Mouse (Mus musculus): Measurements from ENCODE around the gene Gm49378.

Gene Gm49378

DNA sequence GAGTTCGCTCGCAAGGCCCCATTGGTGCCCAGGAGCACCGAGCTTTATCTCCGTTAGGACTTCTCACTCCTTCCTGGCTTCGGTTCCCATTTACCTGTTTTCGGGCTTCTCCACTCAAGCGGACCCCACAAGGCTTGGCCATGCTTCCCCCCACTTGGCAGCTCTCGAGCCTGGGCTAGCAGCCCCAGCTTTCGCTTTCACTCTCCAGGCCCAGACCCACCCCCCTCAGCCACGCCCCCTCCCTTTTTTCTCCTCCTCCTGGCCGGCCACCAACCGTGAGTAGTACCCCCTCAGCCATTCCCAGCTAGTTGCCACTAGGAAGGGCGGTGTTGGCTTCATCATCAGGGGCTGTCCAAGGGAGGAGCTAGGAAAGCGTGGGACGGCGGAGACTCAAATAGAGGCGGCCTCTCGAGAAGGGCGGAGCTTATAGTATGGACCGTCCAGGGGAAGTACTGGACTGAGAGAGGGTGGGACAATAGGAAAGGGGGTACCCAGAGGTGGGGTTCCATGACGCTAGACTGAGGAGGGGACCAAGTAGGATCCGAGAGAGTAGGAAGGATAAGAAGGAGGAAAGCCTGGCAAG lies 46.9 kb downstream of the Gm49378 start, which contains the start of gene Psme2:
Psme2 (minus strand) TSS at position 366 of the 583 bp plus-strand sequence.
- DNase-seq (ENCODE audit: low spot score in 2 of 2) = peak; percentile 98 to 99

GRCm38 (mm10) chr14:55589771-55590448 lies 47.8 kb downstream of the Gm49378 start:
- no peak for DNase-seq (ENCODE audit: low spot score in 2 of 2)

DNA sequence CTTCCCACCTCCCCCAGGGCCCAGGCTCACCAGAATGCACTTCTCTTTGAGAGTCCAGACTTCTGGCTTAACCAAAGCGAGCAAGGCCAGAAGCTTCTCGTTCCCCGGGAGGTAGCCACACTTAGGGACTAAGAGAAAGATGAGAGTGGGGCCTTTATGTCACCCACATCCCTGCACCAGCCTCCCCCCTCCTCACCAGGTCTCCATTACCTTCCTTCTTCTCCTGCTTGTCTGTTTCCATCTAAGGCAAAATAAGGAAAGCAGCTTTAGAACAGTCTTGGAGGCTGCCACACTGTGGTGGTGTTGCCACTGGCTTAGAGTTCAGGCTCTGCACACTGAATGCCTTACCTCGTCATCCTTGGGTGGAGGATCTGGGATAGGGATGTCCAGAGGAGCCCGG lies 48.4 kb downstream of the Gm49378 start:
- no peak for DNase-seq (ENCODE audit: low spot score in 2 of 2)

GRCm38 (mm10) chr14:55586149-55586548 lies 51.5 kb downstream of the Gm49378 start:
- no peak for DNase-seq (ENCODE audit: low spot score in 2 of 2)

GRCm38 (mm10) chr14:55585566-55585960 lies 52.1 kb downstream of the Gm49378 start:
- DNase-seq (ENCODE audit: low spot score in 2 of 2) = no peak

- peak; percentile 86 to 88 for DNase-seq (ENCODE audit: low spot score in 2 of 2)
These were observed 52.8 kb downstream of the Gm49378 start, which contains the start of gene Emc9 for GRCm38 (mm10) chr14:55584702-55585565. Emc9 (minus strand) TSS chr14:55585302.

DNA sequence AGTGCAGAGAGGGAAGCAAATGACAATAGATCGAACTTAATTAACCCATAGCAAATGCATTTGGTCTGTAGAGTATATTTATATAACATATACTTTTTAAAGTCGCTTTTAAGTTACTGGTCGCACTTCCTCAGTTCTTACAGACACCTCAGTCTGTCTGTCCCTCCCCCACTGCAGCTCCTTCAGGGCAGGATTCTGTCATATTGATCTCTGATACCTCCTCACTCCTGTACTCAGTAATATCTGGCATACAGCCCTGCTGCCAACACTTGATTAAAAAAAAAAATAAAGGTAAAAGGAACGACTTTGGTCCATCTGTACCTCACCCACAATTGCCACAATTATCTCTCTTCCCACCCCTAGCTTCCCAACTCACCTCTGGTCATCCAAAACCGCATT lies 53.4 kb downstream of the Gm49378 start:
- no peak for DNase-seq (ENCODE audit: low spot score in 2 of 2)

DNA sequence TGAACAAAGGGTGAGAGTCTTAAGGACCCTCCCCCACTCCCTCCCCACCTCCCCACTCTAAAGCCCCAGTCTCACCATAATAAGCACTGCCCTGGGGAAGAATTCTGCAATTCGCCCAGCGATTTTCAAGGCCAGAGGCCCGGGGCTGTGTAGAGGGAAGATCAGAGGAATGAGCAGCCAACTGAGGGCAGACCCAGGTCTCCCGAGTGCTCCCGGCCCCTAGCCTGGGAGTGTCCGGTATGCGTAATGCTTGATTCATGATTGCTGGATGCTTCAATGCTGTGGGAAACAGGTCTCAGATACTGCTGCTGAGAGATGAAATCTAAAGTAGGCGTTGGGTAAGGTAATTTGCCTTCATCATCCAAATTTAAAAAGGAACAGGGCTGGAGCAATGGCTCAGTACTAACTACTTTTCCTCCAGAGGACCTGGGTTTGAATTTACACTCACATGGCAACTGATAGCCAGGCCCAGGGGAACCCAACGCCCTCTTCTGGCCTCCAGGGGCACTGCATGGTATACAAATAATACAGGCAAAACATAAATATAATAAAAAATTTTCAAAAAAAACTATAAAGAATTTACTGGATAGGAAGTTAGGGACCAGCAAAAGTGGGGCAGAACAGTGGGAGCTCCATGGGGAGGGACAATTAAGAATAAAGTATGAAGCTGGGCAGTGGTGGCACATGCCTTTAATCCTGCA lies 55.6 kb downstream of the Gm49378 start:
- no peak for DNase-seq (ENCODE audit: low spot score in 2 of 2)

GRCm38 (mm10) chr14:55580731-55581130 lies 57.0 kb downstream of the Gm49378 start:
- DNase-seq (ENCODE audit: low spot score in 2 of 2) = no peak

GRCm38 (mm10) chr14:55579511-55580496 lies 57.9 kb downstream of the Gm49378 start:
- DNase-seq (ENCODE audit: low spot score in 2 of 2) = no peak

Measured in heart, adult 9 months (tissue).